Mouse (Mus musculus) cerebellum, adult 2 months (tissue): ENCODE data around the gene Ptk6. TPM values are rescaled to one million over a fixed set of nuclear protein-coding genes. Genes with fewer than 3 reads are reported as not detected.

Experiments used
- DNase-seq, 2 experiments: peaks; one replicate each; pipeline ENCODE4 v3.0.0; 2021
- H3K27ac ChIP-seq: fragments of 200-500 bp; 2 replicates; pipeline ENCODE4 v1.5.1; 2012; ENCODE audit warnings: low read length, control low read depth, inconsistent platforms; ENCODE audit not compliant: insufficient read depth
- H3K27me3 ChIP-seq: fragments of 200-500 bp; 2 replicates; pipeline ENCODE4 v1.6.1; 2012; ENCODE audit warnings: inconsistent platforms, mild to moderate bottlenecking, low read length, moderate library complexity; ENCODE audit not compliant: control insufficient read depth, insufficient read depth
- H3K4me1 ChIP-seq: fragments of 200-500 bp; 2 replicates; pipeline ENCODE4 v1.6.1; 2011; ENCODE audit warnings: low read length; ENCODE audit not compliant: control insufficient read depth, insufficient read depth
- H3K4me3 ChIP-seq: fragments of 200-500 bp; replicated peaks from 2 replicates; pipeline ENCODE3; 2011; ENCODE audit warnings: mild to moderate bottlenecking, low read depth, low read length, control low read depth; ENCODE audit not compliant: insufficient read depth
- CTCF ChIP-seq: fragments of 200-500 bp; IDR thresholded peaks from 2 replicates; pipeline ENCODE4 v1.5.1; 2011; ENCODE audit warnings: low read depth, mild to moderate bottlenecking, control low read depth, low read length, moderate library complexity, borderline replicate concordance; ENCODE audit not compliant: insufficient read depth
- POLR2A ChIP-seq: fragments of 200-500 bp; IDR thresholded peaks from 2 replicates; pipeline ENCODE4 v1.6.1; 2011; ENCODE audit warnings: low read length, control low read depth, borderline replicate concordance; ENCODE audit not compliant: insufficient read depth
- WGBS: fragments of 180-500 bp; shearing (Covaris S2); methylation state at CpG from one replicate; pipeline ENCODE4 v1.1.7; 2018; 5-methylcytosine and 5-hydroxymethylcytosine counted together
- polyA plus RNA-seq: library from polyadenylated mRNA; depleted of rRNA; stranded (reverse); fragments of >200 nt; gene quantifications from 2 replicates; pipeline ENCODE4 v1.2.3, GENCODE M21; 2012; rRNA removed

Gene Ptk6
- polyA plus RNA-seq, 1 experiment: 0.07 TPM

GRCm38 (mm10) chr2:181150281-181150680, 52.3 kb downstream of the Ptk6 start:
- WGBS: 36% methylated on average over 6 of the region's 6 CpGs
- TF ChIP-seq POLR2A (no peak), CTCF (no peak)
- DNase-seq: peak; percentile 38 to 43

GRCm38 (mm10) chr2:181148318-181148955, 54.2 kb downstream of the Ptk6 start:
- no peaks in the 10 kb centered on the region for H3K27me3 ChIP-seq
- H3K4me1 ChIP-seq: peaks cover 70% of the 10 kb centered on the region
- no peak overlapping the region for H3K4me3 ChIP-seq
- no peak overlapping the region for H3K27ac ChIP-seq
- peak; percentile 61 to 69 for DNase-seq
- TF ChIP-seq POLR2A (no peak), CTCF (no peak)
- 13% methylated on average over 31 of the region's 31 CpGs for WGBS

More at GRCm38 (mm10) chr2:181150281-181150680, 52.3 kb downstream of the Ptk6 start:
- Histone ChIP-seq H3K27me3 (no peaks in the 10 kb centered on the region), H3K4me3 (peak overlapping the region; percentile 1), H3K27ac (no peak overlapping the region), H3K4me1 (peaks cover 61% of the 10 kb centered on the region)

GRCm38 (mm10) chr2:181147546-181148317, 54.9 kb downstream of the Ptk6 start:
- H3K4me1 ChIP-seq: peaks cover 70% of the 10 kb centered on the region
- H3K27me3 ChIP-seq: no peaks in the 10 kb centered on the region
- H3K4me3 ChIP-seq: no peak overlapping the region
- peak; percentile 57 to 67 for DNase-seq
- H3K27ac ChIP-seq: peak overlapping the region; percentile 41; the same call in 1 of the 2 replicates
- TF ChIP-seq POLR2A (no peak), CTCF (no peak)
- 6% methylated on average over 61 of the region's 61 CpGs for WGBS

DNA sequence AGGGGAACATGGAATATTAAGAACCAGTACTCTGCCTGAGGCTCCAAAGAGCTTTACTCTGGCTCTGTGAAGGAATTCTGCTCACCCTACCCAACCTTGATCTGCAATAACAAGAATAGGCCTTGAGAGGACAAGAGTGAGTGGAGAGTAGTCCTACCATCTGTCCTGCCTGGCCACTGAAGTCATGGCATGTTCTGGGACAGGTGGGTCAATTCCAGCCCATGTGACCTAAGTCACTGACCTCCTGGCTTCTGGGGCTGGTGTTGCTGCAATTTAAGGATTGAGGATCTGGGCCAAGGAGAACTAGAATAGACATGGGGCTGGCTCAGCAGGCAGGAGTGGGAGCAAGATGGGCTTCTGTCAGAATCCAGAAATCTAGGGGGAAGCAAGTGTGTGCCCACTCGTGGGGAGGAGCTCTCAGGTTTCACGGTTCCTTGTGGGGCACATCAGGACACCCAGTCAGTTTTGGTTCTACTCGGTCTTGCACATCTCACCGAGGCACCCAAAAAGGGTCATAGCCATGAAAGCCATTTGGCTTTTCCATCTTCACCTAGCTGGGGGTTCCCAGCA, 55.5 kb downstream of the Ptk6 start:
- no peaks in the 10 kb centered on the region for H3K27me3 ChIP-seq
- whole genome bisulfite sequencing: 32% methylated on average over 4 of the region's 4 CpGs
- peak in 1 of 2 experiments; percentile 57 for DNase-seq
- no peak overlapping the region for H3K27ac ChIP-seq
- no peak overlapping the region for H3K4me3 ChIP-seq
- H3K4me1 ChIP-seq: peaks cover 72% of the 10 kb centered on the region
- no peak for TF ChIP-seq CTCF
- TF ChIP-seq POLR2A: 0 out of 2 replicates have a peak, but pooled peaks have one; percentile 13

DNA sequence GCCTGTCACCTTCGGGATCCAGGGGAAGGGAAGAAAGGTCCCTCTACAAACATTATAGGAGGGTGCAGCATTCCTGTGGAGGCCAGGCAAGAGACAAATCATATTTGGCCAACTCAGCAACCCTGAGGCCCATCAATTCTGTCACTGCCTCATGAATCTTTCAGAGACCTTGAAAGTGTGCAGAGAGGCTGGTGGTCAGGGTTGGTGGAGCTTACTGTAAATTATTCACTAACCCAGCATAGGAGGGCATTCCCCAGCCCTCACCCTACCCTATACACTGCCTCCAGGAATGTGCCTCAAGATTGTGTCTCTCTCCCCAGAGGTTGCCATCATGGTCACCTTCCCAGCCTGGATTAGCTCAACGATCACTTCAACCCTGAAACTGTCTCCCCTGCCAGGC, 57.9 kb downstream of the Ptk6 start:
- Histone ChIP-seq H3K27me3 (no peaks in the 10 kb centered on the region), H3K4me1 (peaks cover 68% of the 10 kb centered on the region), H3K4me3 (no peak overlapping the region), H3K27ac (0 out of 2 replicates have a peak overlapping the region, but pooled peaks have one; percentile 3)
- 40% methylated on average over 2 of the region's 2 CpGs for WGBS
- DNase-seq: no peak
- TF ChIP-seq CTCF (no peak), POLR2A (no peak)

Other genes starting within 250 kb of the Ptk6 start
- gene Nkain4, start 248.1 kb downstream of the Ptk6 start, polyA plus RNA-seq: 64.1 and 75.2 TPM in 2 replicates
- 118 and 122 TPM in 2 replicates for gene Arfgap1, start 235.6 kb downstream of the Ptk6 start, polyA plus RNA-seq
- gene Col20a1, start 216.3 kb downstream of the Ptk6 start, polyA plus RNA-seq: 2.6 and 3.5 TPM in 2 replicates
- gene Chrna4, start 159.2 kb downstream of the Ptk6 start, polyA plus RNA-seq: 10.1 and 14.4 TPM in 2 replicates
- gene Kcnq2, start 67.5 kb downstream of the Ptk6 start, polyA plus RNA-seq: 115 and 125 TPM in 2 replicates
- 1,226 and 1,413 TPM in 2 replicates for gene Eef1a2, start 45.8 kb downstream of the Ptk6 start, polyA plus RNA-seq
- 110 and 111 TPM in 2 replicates for gene Ppdpf, start 15.5 kb downstream of the Ptk6 start, polyA plus RNA-seq
- gene Srms, start 10.4 kb upstream of the Ptk6 start, polyA plus RNA-seq: 0.41 and 0.46 TPM in 2 replicates
- gene Fndc11, start 17.2 kb upstream of the Ptk6 start, polyA plus RNA-seq: 0.46 TPM in 1 of 2 replicates, not detected in the other
- 2.4 and 2.8 TPM in 2 replicates for gene Helz2, start 39.2 kb upstream of the Ptk6 start, polyA plus RNA-seq
- gene Gmeb2, start 85.2 kb upstream of the Ptk6 start, polyA plus RNA-seq: 28.7 and 30.1 TPM in 2 replicates
- 1,100 TPM in 2 replicates for gene Stmn3, start 111.7 kb upstream of the Ptk6 start, polyA plus RNA-seq
- 88.5 and 103 TPM in 2 replicates for gene Rtel1, start 117.0 kb upstream of the Ptk6 start, polyA plus RNA-seq
- 102 and 106 TPM in 2 replicates for gene Zgpat, start 162.1 kb upstream of the Ptk6 start, polyA plus RNA-seq
- gene Arfrp1, start 162.6 kb upstream of the Ptk6 start, polyA plus RNA-seq: 75.6 and 77.7 TPM in 2 replicates
- 79.8 and 85.0 TPM in 2 replicates for gene Lime1, start 177.3 kb upstream of the Ptk6 start, polyA plus RNA-seq